Mouse (Mus musculus): ENCODE measurements around the gene Esp18.

DNA sequence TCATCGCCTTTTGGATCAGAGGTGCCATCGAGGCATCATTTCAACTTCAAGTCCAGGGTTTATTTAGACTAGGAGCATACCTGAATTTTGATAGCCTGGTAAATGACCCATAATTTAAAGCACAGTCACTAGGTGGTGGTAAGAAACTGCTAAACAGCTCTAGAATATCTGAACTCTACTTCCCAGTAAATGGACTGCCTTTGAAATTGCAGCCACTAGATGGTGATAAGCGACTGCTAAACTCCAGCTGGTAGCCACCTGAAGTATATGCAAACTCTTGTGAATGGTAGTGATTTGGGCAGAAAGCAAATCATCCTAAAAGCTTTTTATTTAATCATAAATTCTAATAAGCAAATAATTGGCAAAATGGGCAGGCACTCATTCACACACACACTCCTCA, 42.8 kb upstream of the Esp18 start:
- TF ChIP-seq POLR2A (IDR thresholded peaks at IDR 0.05; ENCODE audit: insufficient read depth, low read length) (no peak), CTCF (IDR thresholded peaks at IDR 0.05; ENCODE audit: low read depth, low read length) (no peak)
